Mouse (Mus musculus) left cerebral cortex, adult 2 months (tissue): Measurements from ENCODE around the gene Notch3. TPM values are rescaled to one million over a fixed set of nuclear protein-coding genes. Genes with fewer than 3 reads are reported as not detected.
A peak's percentile ranks its signal among the peaks of the same experiment; 100 is the strongest.
"Not testable (repeated sequence)": the region's sequence is repeated elsewhere in the genome, so short reads cannot be mapped to it uniquely, and the experiment has no call there.

Source experiments
- DNase-seq, 2 experiments: peaks; one replicate each; pipeline ENCODE4 v3.0.0; 2021 to 2022; ENCODE audit warnings: low spot score in 2 of 2, mixed read lengths in 1 of 2; ENCODE audit errors: extremely low spot score in 1 of 2
- H3K27ac ChIP-seq: fragments of 200-600 bp; 2 replicates; pipeline ENCODE4 v1.8.1; 2022
- H3K4me3 ChIP-seq: fragments of 200-600 bp; 2 replicates; pipeline ENCODE4 v1.8.1; 2022
- CTCF ChIP-seq: fragments of 200-600 bp; IDR thresholded peaks from 2 replicates; pipeline ENCODE4 v1.8.1; 2022; ENCODE audit warnings: antibody characterized with exemption, mild to moderate bottlenecking, moderate library complexity
- intact Hi-C: fragments of 180-260 bp; cut with DNase I; formaldehyde crosslinking; loops from one replicate; pipeline ENCODE4 v1.15.1; 2025
- total RNA-seq, 2 experiments: library from RNA; stranded (reverse); gene quantifications; 2 replicates each; pipeline ENCODE4 v1.2.3; 2021

The Notch3 gene
- total RNA-seq, 2 experiments from 2014 or later = 7.1 to 7.8 TPM

DNA sequence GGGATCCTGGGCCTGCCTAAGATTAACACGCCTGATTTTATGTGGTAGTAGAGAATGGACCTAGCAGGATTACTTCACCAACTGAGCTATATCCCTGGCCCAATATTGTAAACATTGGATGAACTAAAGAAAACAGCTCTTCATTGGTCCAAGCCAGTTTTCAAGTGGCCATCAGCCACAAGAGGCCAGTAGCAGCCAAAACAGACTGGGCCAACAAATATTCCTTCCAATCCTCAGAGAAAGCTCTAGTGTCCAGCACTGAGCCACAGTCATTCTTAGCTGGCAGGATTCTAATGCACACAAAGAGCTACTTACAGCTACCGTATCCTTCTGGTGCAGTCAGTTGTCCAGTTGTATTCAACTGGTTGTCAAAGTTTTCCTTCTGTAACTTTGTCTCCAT is 39.5 kb downstream of the Notch3 start:
- intact Hi-C loops = no loop called here
- TF ChIP-seq CTCF = no peak; the same call in 1 of the 2 replicates

GRCm38 (mm10) chr17:32125407-32125806 is 41.2 kb downstream of the Notch3 start:
- intact Hi-C loops = no loop called here
- no peak for DNase-seq
- Histone ChIP-seq H3K4me3 (no peak overlapping the region), H3K27ac (no peak overlapping the region)
- TF ChIP-seq CTCF = peak; percentile 41

More for the DNA sequence above, 39.5 kb downstream of the Notch3 start:
- DNase-seq = no peak
- no peak overlapping the region for H3K4me3 ChIP-seq
- H3K27ac ChIP-seq = no peak overlapping the region

GRCm38 (mm10) chr17:32123545-32123944 is 43.1 kb downstream of the Notch3 start:
- Histone ChIP-seq H3K27ac (no peak overlapping the region), H3K4me3 (no peak overlapping the region)
- TF ChIP-seq CTCF = no peak
- DNase-seq = no peak
- intact Hi-C loops = no loop called here

DNA sequence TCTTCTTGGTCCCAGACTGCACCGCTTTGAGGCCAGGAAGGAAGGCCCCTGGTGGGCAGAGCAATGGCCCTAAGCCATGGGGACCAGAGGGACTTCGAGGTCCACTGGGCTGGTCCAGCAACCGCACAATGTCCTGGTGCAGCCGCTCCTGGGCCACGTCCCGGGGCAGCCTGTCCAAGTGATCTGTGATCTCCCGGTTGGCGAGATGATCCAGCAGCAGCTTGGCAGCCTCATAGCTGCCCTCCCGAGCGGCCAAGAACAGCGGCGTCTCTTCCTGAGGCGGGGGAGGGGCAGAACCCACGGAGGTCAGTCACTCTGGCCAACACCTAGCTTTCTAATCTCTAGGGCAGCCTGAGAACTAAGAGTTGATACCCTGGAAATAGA is 44.1 kb downstream of the Notch3 start:
- TF ChIP-seq CTCF = no peak
- intact Hi-C loops = no loop called here
- H3K4me3 ChIP-seq = no peak overlapping the region
- no peak for DNase-seq
- peak overlapping the region; percentile 71 for H3K27ac ChIP-seq

DNA sequence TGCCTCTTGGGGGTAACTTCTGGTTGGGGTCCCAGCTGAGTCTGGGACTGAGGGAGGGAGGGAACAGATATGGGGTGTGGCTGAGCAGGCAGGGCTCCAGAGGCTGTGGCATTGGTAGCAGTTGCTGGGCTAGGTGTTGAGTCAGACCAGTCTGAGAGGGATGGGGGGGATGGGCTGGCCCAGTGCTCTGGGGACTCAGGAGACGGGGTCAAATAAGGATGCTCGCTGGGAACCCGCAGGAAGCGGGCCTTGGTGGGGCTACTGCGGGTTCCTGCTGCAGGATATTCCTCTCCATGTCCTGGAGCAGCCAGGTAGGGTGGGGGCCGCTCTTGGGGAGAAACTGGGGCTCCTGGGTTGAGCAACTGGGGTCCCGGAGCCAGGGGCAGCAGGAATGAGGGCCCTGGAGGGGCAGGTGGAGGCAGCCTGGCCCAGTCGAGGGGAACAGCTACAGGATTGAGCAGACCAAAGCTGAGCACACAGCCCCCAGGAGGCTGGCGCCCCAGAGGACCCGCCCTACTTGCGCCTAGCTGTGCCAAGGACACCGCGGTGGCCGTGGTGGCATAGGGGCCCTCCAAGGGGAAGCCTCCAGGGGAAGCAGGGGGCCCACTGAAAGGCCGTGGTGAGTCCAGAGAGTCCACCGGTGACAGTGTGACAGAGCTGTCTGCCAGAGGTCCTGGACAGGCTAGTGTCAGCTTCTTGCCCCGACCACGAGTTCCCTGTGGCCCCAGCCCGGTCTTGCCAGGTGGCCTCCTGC is 44.6 kb downstream of the Notch3 start:
- H3K27ac ChIP-seq = peak overlapping the region; percentile 71
- no peak overlapping the region for H3K4me3 ChIP-seq
- TF ChIP-seq CTCF = no peak
- no peak for DNase-seq
- intact Hi-C loops = no loop called here

DNA sequence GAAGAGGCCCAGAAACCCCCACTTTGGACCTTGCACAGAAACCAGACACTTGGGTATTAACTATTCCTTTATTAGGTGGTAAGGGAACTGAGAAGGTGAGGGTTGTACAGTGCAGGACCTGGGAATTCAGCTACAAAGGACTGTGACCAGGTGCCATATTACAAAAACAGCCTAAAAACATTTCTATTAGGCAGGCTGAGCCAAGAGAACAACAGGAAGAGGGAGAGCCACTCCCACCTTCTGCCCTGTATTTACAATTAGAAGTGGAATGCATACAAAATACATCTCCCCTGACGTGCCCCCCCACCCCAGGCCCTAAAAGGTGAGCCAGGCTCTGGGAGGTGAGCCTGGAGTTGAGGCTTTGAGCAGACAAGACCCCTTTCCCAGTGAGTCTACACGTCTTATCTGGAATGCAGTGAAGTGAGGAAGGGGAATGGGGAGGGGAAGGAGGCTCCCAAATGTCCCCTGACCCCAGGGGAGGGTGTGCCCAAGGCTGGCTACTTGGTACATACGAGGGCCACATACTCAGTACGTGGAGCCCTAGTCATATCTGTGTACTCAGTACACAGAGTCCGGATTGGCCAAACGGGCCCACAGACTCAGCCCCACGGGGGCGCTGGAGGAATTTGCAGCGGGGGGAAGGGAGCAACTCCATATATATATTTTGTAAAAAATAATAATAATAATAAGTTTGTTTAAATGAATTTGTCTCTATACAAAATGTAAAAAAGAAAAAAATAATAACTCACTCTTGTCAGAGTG is 45.7 kb downstream of the Notch3 start:
- TF ChIP-seq CTCF = no peak
- DNase-seq = no peak
- Histone ChIP-seq H3K27ac (no peak overlapping the region), H3K4me3 (no peak overlapping the region)
- intact Hi-C loops = no loop called here

DNA sequence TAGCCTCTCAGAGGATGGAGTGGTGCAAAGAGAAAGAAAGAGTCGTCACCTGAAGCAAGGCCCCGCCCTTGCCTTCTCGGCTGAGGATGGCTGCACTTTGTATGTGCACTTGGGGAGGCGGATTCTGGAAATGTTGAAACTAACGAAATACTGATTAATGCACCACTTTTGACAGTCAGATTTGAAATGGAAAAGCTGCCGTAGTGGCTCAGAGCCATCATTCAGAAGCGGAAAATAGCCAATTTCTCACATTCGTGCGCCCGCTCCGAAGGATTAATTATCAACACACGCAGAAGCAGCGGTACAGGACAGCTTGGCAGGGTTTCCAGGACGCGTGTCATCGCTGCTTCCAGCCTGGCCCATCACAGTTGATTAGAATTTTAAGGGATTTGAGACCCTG is 47.5 kb downstream of the Notch3 start:
- TF ChIP-seq CTCF = no peak
- Histone ChIP-seq H3K27ac (no peak overlapping the region), H3K4me3 (no peak overlapping the region)
- intact Hi-C loops = loop anchor here (2.0 kb wide), 1 partner anchor 24 kb away; no protein-coding TSS in a partner anchor
- DNase-seq = no peak

- no peak for DNase-seq
- H3K4me3 ChIP-seq = no peak overlapping the region
- intact Hi-C loops = loop anchor here (2.0 kb wide), 1 partner anchor 24 kb away; no protein-coding TSS in a partner anchor
Observed at GRCm38 (mm10) chr17:32118484-32118883, 48.2 kb downstream of the Notch3 start.

DNA sequence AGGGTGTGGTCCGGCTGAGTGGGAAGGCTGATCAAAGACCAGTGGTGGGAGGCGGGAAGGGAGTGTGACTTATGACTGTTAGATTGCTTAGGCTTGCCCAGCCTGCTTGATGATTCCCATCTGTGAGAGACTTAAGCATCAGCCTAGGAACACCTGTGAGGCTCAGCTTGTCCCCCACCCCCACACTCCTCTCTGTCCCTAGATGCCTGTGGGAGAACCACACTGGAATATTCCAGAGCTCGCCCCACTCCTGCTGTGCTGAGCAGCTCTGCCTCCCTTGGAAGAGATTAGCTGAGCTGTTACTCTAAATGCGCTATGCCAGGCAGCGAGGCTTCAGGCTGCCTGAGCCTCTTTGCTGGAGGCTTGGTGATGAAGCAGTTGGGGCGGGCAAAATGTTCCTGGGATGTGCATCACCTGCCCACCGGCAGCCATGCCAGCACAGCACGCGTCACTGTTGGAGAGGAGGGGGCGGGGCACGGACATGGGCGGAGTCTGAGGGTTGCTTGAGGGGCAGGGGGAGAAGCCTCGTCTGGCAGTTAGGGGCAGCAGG is 48.7 kb downstream of the Notch3 start:
- intact Hi-C loops = loop anchor here (2.0 kb wide), 1 partner anchor 25 kb away; no protein-coding TSS in a partner anchor
- not testable (repeated sequence) for H3K4me3 ChIP-seq
- peak overlapping the region; percentile 84 for H3K27ac ChIP-seq

More at GRCm38 (mm10) chr17:32118484-32118883, 48.2 kb downstream of the Notch3 start:
- H3K27ac ChIP-seq = peak overlapping the region; percentile 50; the same call in 1 of the 2 replicates
- TF ChIP-seq CTCF = peak; percentile 22

GRCm38 (mm10) chr17:32117287-32117871 is 49.3 kb downstream of the Notch3 start:
- Histone ChIP-seq H3K4me3 (no peak overlapping the region), H3K27ac (peak overlapping the region; percentile 84)
- no peak for DNase-seq
- intact Hi-C loops = no loop called here
- TF ChIP-seq CTCF = no peak

More for the DNA sequence above, 48.7 kb downstream of the Notch3 start:
- peak; percentile 70 for DNase-seq

- intact Hi-C loops = no loop called here
- H3K4me3 ChIP-seq = no peak overlapping the region
- no peak overlapping the region; the same call in 1 of the 2 replicates for H3K27ac ChIP-seq
- no peak for DNase-seq
- no peak; the same call in 1 of the 2 replicates for TF ChIP-seq CTCF
Observed at GRCm38 (mm10) chr17:32116586-32117286, 49.9 kb downstream of the Notch3 start.

DNA sequence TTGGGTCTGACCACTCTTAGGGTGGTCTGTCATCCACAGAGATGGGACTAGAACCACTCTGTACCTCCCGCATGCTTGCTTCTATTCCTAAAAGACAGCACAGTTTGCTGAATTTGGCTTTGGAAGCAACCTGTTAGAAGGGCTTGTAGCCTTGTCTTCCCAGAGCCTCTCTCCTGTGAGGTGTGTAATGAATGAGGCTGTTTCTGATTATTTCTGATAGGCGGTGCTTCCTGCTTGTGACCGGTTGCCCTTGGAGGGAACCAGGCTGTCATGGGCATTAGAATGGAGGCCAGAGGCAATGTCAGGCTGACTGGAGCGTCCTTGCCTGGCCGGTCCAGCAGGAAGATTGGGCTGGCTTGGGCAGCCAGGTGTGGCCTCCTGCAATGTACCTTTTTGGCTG is 52.2 kb downstream of the Notch3 start:
- H3K4me3 ChIP-seq = peak overlapping the region; percentile 56
- intact Hi-C loops, DNase-seq: not testable (repeated sequence)
- peak overlapping the region; percentile 87 for H3K27ac ChIP-seq
